Mouse (Mus musculus) liver, embryonic 14.5 days (tissue): Measurements from ENCODE around the gene Ankrd55. TPM values are rescaled to one million over a fixed set of nuclear protein-coding genes. Genes with fewer than 3 reads are reported as not detected.

Experiments used
- ATAC-seq: fragments of 200-750 bp; cut with Nextera tagmentation; 2 replicates; pipeline ENCODE4 v1.8.0; 2017; ENCODE audit warnings: moderate number of reproducible peaks, mild to moderate bottlenecking, moderate library complexity; ENCODE audit not compliant: insufficient read depth
- DNase-seq, 3 experiments: peaks; one replicate each; pipeline ENCODE4 v3.0.0-alpha.2; 2012 to 2013; ENCODE audit warnings: low read depth in 3 of 3, low spot score in 3 of 3
- H3K27ac ChIP-seq: fragments of 300-500 bp; sonication (generic); 2 replicates; pipeline ENCODE4 v1.5.1; 2014; ENCODE audit warnings: moderate library complexity, mild to moderate bottlenecking, control low read depth, inconsistent platforms
- H3K27me3 ChIP-seq: fragments of 300-500 bp; sonication (generic); 2 replicates; pipeline ENCODE4 v1.6.1; 2014; ENCODE audit warnings: mild to moderate bottlenecking, low read length, moderate library complexity; ENCODE audit not compliant: control insufficient read depth, insufficient read depth
- H3K36me3 ChIP-seq: fragments of 300-500 bp; sonication (generic); replicated peaks from 2 replicates; pipeline ENCODE4 v1.6.1; 2014; ENCODE audit warnings: low read depth; ENCODE audit not compliant: control insufficient read depth, insufficient read depth
- H3K4me1 ChIP-seq, 2 experiments: fragments of 200-500 bp in 1 of 2; fragments of 300-500 bp in 1 of 2; sonication (generic) in 1 of 2; replicated peaks; 2 replicates each; pipeline ENCODE4 v1.6.1; 2012 to 2014; ENCODE audit warnings: antibody characterized with exemption in 1 of 2, inconsistent platforms in 1 of 2, low read length in 1 of 2; ENCODE audit not compliant: control insufficient read depth in 2 of 2, insufficient read depth in 2 of 2
- H3K4me2 ChIP-seq: fragments of 300-500 bp; sonication (generic); 2 replicates; pipeline ENCODE4 v1.6.1; 2014; ENCODE audit warnings: low read depth, mild to moderate bottlenecking, control low read depth, moderate library complexity
- H3K4me3 ChIP-seq, 2 experiments: fragments of 200-500 bp in 1 of 2; fragments of 300-500 bp in 1 of 2; sonication (generic) in 1 of 2; 2 replicates each; pipeline ENCODE4 v1.5.1; 2012 to 2014; ENCODE audit warnings: low read depth in 2 of 2, low read length in 2 of 2, mild to moderate bottlenecking in 2 of 2, control low read depth in 1 of 2, inconsistent platforms in 1 of 2, moderate library complexity in 1 of 2; ENCODE audit not compliant: insufficient read depth in 1 of 2
- H3K9ac ChIP-seq: fragments of 300-500 bp; sonication (generic); replicated peaks from 2 replicates; pipeline ENCODE4 v1.6.1; 2014; ENCODE audit warnings: mild to moderate bottlenecking, control low read depth, moderate library complexity
- H3K9me3 ChIP-seq: fragments of 300-500 bp; sonication (generic); 2 replicates; pipeline ENCODE4 v1.6.1; 2016; ENCODE audit warnings: low read length, mixed read lengths; ENCODE audit not compliant: control insufficient read depth
- CTCF ChIP-seq: IDR thresholded peaks from 2 replicates; pipeline ENCODE4 v1.5.1; 2016; ENCODE audit warnings: antibody characterized with exemption, low read depth, control low read depth
- EP300 ChIP-seq: IDR thresholded peaks from 2 replicates; pipeline ENCODE4 v1.6.1; 2016; ENCODE audit warnings: antibody characterized with exemption, low read depth
- WGBS: fragments of 180-500 bp; shearing (Covaris S2); extraction: QIAGEN DNeasy Blood & Tissue Kit; methylation state at CpG from one replicate; pipeline ENCODE4 v1.1.7; 2014; ENCODE audit not compliant: insufficient replicate concordance; 5-methylcytosine and 5-hydroxymethylcytosine counted together
- polyA plus RNA-seq, 2 experiments: library from polyadenylated mRNA; depleted of rRNA in 1 of 2; stranded (reverse) in 1 of 2; unstranded in 1 of 2; fragments of >200 nt; fragmentation: Nextera tagmentation in 1 of 2; extraction: Ambion mirVana in 1 of 2; gene quantifications; 2 replicates each; pipeline versions ENCODE4 v1.2.1 to v1.2.3; 2012 to 2014

Ankrd55 gene
- polyA plus RNA-seq, 2 experiments = 0.10 to 0.13 TPM

GRCm38 (mm10) chr13:112355794-112356486, 67.7 kb downstream of the Ankrd55 start:
- TF ChIP-seq CTCF = no peak
- no peak for TF ChIP-seq EP300
- no peak overlapping the region for H3K4me2 ChIP-seq
- 81% methylated on average over 20 of the region's 20 CpGs for WGBS

GRCm38 (mm10) chr13:112361575-112361974, 73.3 kb downstream of the Ankrd55 start:
- Histone ChIP-seq H3K4me1 (no peaks in the 10 kb centered on the region), H3K27me3 (no peaks in the 10 kb centered on the region), H3K36me3 (no peaks in the 10 kb centered on the region), H3K9me3 (no peaks in the 10 kb centered on the region), H3K9ac (no peak overlapping the region), H3K4me3 (no peak overlapping the region), H3K27ac (no peak overlapping the region), H3K4me2 (no peak overlapping the region)
- TF ChIP-seq EP300 (no peak), CTCF (no peak)
- ATAC-seq (no peak), DNase-seq (no peak)
- WGBS = 55% methylated on average over 4 of the region's 4 CpGs

More at GRCm38 (mm10) chr13:112355794-112356486, 67.7 kb downstream of the Ankrd55 start:
- Histone ChIP-seq H3K27me3 (no peaks in the 10 kb centered on the region), H3K9ac (no peak overlapping the region), H3K4me3 (no peak overlapping the region), H3K4me1 (no peaks in the 10 kb centered on the region), H3K36me3 (no peaks in the 10 kb centered on the region), H3K27ac (no peak overlapping the region), H3K9me3 (no peaks in the 10 kb centered on the region)
- DNase-seq (no peak), ATAC-seq (no peak)

- WGBS = 78% methylated on average over 10 of the region's 10 CpGs
- DNase-seq = no peak
- ATAC-seq = no peak
Observed at GRCm38 (mm10) chr13:112363218-112363617, 75.0 kb downstream of the Ankrd55 start.

GRCm38 (mm10) chr13:112363746-112364145, 75.5 kb downstream of the Ankrd55 start:
- Histone ChIP-seq H3K4me3 (no peak overlapping the region), H3K9ac (no peak overlapping the region), H3K4me1 (no peaks in the 10 kb centered on the region), H3K36me3 (no peaks in the 10 kb centered on the region), H3K9me3 (no peaks in the 10 kb centered on the region), H3K27me3 (no peaks in the 10 kb centered on the region), H3K4me2 (no peak overlapping the region), H3K27ac (no peak overlapping the region)
- TF ChIP-seq EP300 (no peak), CTCF (no peak)
- no peak for ATAC-seq
- WGBS = 68% methylated on average over 3 of the region's 3 CpGs
- no peak for DNase-seq

More at GRCm38 (mm10) chr13:112363218-112363617, 75.0 kb downstream of the Ankrd55 start:
- Histone ChIP-seq H3K27me3 (no peaks in the 10 kb centered on the region), H3K4me2 (no peak overlapping the region), H3K36me3 (no peaks in the 10 kb centered on the region), H3K27ac (no peak overlapping the region), H3K9me3 (no peaks in the 10 kb centered on the region), H3K9ac (no peak overlapping the region), H3K4me1 (no peaks in the 10 kb centered on the region), H3K4me3 (no peak overlapping the region)
- TF ChIP-seq EP300 (no peak), CTCF (no peak)

GRCm38 (mm10) chr13:112364698-112365097, 76.4 kb downstream of the Ankrd55 start:
- ATAC-seq (no peak), DNase-seq (no peak)
- Histone ChIP-seq H3K4me3 (no peak overlapping the region), H3K27me3 (no peaks in the 10 kb centered on the region), H3K4me2 (no peak overlapping the region), H3K9ac (no peak overlapping the region), H3K9me3 (no peaks in the 10 kb centered on the region), H3K36me3 (no peaks in the 10 kb centered on the region), H3K4me1 (no peaks in the 10 kb centered on the region), H3K27ac (no peak overlapping the region)
- WGBS = 84% methylated on average over 5 of the region's 5 CpGs
- TF ChIP-seq EP300 = no peak
